Mouse (Mus musculus) 416B (cell line): ENCODE results near the gene Auh.

ENCODE experiments used
- DNase-seq: peaks from one replicate; pipeline ENCODE4 v3.0.0; 2011; ENCODE audit warnings: low read depth

Gene Auh

DNA sequence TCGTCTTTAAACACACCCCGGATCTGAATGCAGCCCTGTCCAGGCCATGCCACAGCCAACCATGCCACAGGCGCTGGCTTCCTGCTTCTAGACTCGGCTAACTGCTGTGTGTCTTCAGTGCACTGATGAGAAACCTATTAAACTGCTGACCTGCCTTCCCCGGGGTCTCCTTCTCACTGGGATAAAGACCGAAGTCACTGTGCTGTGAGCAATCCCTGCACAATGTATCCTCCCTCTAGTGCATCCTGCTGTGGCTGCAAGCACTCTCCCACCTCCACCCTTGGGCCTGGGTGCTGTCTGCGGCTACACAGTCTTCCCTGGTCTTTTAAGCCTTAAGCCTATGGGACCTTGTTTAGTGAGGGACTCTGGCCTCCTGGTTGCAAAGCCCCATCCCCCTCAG is 50.7 kb downstream of the Auh start:
- DNase-seq, result no peak

DNA sequence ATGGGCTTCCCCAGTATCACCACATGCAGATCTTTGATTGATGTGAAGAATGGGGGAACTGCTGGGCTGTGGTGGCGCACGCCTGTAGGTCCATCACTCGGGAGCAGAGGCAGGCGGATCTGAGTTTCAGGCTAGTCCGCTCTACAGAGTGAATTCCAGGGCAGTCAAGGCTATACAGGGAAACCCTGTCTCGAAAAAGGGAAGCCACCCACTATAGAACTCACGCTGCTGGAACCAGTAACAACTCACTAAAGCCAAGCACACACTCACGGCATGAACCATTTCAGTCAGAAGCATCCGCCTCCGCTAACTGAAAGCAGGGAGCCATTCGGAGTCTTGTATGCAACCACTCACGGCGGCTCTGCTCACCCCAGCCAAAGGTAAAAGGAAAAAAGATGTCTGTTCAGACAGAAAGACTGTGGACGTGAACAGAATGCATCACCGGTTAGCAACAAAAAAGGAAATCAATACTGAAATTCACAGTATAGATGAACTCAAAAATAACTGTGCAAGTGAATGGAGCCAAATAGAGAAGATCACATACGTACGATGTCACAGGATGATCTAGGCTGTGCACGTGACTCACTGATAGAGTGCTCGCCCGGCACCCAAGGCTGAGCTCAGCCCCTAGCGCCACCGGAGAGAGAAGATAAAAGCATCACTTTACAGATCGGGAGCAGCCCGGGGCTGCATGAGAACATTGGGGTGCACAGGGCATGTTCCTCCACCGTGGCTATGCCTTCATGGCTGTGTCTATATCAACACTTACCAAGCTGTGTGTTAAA is 53.7 kb downstream of the Auh start:
- no peak for DNase-seq

DNA sequence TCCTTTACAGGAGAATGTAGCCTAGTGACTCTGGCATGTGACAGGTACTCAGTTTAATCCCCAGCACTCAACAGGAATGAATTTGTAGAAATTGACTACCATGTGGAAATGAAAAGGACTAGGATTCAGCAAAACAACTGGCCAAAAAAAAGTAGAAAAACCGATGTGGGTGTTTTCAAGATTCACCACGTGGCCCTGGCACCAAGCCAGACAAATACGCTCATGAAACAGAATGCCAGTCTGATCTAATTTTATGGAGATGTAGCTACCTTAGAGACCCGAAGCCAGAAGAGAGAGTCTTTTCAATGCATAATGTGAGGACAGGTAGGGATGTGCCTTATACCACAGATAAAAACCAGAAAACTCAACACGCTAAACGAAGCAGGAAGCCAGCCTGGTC is 54.4 kb downstream of the Auh start:
- DNase-seq, result peak; percentile 33

DNA sequence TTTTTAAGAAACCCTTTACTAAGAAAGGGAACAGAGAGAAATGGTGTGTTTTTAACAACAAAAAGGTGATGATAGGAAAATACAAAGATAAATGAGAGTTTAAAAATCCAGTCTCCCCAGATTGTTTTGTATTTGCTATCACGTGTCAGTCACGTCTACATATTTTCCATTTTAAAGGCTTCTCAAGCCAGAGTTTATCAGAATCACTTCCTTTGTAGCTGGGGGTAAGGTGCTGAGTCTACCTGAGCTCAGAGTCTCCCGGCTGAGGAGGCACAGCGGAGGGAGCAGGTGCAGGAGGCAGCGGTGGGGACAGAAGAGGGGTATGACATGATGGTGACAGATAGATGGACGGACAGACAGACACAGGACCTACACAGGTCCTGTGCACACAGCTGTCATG is 55.1 kb downstream of the Auh start:
- DNase-seq, result no peak

DNA sequence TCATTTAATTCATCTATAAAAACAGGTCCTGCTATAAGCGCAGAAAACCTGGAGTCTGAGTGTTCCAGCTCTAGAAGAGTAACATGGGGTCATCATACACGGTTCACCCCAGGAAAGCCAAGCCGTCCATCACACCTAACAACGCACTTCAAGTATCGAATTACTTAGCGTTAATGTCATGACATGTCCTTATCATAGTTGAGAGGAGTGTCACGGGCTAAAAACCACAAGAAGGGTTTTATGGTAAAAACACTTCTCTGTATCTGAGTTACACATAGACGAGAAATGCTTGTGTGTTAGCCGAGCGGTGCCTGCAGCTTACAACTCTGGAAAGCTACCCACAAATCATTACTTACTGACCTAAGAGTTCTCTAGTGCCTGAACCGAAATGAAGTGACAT is 55.6 kb downstream of the Auh start:
- peak; percentile 73 for DNase-seq

DNA sequence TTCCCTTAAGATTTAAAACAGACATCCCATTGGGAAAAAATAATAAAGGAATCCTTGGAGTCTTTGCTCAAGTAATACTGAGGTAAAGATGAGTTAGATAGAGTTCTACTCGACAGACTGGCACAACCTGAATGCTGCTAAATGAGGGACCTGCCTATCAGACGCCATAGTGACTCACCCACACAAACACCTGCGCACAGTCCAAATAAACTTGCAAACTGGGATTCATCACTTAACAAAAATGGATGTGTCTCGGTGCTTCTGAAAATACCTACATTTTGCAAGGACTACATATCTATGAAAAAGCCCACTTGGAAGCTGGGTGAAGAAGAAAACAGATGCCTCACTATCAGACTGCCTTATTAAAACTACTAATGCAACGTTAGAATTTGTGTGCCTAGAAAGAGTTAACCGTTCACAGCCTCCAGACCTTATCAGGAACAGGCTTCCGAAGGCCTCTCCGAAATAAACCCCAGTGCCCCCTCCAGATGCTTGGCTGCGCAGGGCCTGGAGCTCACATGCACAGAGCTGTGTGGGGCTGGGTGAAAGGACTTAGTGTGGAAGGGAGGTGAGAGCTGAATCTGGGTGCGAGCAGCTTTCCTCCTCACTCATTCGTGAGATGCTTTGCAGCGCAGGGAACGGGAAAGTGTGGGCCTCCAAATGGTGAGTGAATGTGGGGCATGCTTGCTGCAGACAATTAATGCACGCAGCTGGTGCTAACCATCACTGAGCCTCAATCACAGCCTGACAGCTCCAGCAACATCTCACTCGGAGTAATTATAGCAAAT is 63.3 kb downstream of the Auh start:
- DNase-seq, result no peak

DNA sequence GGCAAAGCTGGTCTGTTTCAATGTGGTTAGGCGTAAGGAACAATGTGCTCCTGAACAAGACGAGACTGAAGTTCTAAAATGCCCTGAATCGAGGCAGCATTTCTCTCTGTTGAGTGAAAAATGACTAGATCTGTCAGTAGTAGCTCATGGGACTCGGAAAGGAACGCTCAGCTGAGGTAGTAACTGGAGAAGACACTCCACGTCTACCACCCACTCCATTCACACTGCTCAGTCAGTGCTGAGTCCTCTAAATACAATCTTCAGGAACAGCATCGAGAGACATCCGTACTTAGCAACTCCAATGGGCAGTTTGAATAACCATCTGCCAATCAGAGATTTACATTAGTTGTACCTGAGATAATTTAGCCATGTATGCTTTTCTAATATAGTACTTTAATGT is 66.0 kb downstream of the Auh start:
- DNase-seq, result no peak

DNA sequence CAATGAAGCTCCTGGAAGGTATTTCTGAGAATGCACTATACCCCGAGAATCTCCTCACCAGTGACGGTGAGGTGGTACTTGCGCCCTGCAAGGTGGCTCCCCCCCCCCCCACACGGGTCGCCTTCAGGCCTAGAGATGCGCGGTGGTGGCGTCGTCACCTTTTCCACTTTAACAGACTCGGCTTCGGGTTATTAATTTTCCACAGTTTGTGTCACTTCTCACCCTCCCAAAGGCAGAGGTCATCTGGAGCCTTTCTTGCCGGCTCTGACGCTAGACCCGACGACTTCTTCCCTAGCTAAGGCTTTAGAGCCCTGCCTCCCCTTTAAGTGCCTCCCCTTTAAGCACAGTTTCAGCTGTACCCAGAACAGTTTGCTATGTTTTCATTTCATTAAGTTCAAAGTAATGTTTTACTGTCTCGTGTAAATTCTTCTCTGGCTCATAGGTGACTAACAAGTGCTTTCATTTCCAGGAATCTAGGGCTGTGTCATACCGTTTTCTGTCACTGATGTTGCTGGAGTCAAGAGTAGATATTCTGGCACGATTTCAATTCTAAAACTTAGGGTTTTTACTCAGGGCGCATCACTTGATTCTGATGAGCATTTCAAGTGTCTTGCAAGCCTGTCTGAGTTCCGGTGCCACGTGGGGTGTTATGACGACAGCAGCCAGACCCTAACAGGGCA is 69.3 kb downstream of the Auh start:
- DNase-seq, result no peak

DNA sequence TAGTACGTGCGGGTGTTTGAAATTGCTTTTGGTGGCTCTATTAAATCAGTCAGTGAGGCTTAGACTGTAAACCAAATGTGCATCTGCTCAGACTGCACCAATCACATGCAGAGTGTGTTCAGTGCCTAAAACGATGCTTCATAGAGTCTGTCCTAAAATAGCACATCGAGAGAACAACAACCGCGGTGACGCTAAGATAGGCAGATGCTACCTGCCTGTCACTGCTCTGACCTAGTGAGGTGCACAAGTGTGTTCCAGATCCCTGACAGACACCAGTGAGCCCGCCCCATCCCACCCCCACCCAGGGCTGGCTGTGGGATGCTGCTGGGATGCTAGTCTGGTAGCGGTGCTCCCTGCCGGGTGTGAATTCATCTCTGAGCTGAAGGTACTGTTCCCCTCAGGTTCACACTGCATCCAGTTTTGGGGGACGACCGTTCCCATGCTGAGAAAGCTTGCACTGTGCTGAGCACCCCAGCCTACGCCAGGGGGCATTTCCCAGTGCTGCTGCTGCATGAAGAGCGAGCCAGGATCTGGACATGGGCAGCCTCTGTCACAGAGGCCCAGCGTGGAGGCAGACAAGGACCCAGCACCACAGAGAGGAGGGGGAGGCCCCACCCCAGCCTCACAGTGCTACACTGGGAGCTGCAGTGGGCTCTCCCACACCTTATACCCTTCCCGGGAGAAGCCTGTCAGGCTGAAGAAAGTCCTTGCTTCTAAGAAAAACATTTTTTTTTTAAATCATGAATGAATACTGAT is 70.2 kb downstream of the Auh start:
- no peak for DNase-seq

DNA sequence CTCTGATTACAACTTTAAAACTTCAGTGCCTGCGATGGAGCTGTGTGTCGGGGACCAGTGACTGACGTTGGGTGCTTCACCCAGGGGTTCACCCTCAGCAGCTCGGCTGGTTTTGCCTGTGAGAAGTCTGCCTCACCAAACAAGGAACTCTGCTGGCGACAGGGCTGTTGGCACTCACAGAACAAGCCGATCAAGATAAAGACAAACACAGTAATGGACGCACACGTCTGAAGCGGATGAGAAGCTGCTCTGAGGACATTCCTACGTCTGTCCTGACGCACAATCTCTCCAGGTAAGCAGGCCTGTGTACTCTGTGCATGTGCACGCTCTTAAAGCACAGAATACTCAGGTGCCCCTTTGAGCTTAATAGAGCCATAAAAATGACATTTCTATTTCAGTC is 71.1 kb downstream of the Auh start:
- no peak for DNase-seq

DNA sequence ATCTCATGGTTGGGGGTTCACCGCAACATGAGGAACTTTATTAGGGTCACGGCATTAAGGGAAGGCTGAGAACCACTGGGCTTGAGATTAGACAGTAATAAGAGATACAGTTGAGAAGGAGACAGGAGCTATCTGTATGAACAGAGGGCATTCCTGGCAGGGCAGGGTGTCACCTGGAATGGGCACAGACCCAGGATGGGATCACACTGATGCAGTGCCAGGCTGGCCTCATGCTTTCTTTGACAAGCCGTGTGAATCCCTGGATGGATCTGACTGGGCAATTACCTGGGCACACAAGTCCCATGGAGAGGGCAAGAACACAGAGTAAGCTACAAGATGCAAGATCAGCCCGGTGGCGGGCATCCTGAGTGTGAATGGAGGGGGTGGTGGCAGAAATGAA is 71.7 kb downstream of the Auh start:
- no peak for DNase-seq

DNA sequence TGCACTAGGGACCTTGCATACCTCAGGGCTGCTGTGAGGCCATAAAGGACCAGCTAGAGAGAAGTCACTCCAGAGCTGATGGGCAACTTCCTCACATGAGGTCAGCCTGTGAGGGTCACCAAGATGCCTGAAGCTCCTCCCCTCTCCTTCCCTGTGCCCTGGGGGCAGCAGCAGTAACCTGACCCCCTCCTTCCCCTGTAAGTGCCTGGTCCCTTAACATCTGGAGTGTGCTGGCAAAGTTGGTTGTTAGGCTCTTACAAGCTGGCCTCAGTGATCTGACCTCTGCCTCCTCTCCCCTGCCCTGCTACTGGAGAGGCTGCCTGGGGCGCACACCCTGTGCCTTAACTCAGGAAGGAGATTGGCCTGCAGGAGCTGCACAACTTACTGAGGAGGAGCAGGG is 75.9 kb downstream of the Auh start:
- no peak for DNase-seq

DNA sequence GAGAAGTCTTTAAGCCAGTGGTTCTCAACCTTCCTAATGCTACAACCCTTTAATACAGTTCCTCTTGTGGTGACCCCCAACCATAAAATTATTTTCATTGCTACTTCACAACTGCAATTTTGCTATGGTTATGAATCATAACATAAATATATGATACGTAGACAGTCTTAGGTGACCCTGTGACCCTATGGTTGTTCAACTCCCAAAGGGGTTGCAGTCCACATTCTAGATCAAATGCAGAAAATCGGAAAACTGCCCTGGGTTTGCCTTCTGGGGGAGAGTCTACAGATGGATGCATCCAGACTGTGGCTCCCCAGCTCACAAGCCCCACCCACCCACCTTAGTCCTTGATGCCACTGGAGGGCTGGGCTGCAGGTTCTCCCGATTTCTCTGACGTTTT is 77.6 kb downstream of the Auh start:
- DNase-seq, result no peak

DNA sequence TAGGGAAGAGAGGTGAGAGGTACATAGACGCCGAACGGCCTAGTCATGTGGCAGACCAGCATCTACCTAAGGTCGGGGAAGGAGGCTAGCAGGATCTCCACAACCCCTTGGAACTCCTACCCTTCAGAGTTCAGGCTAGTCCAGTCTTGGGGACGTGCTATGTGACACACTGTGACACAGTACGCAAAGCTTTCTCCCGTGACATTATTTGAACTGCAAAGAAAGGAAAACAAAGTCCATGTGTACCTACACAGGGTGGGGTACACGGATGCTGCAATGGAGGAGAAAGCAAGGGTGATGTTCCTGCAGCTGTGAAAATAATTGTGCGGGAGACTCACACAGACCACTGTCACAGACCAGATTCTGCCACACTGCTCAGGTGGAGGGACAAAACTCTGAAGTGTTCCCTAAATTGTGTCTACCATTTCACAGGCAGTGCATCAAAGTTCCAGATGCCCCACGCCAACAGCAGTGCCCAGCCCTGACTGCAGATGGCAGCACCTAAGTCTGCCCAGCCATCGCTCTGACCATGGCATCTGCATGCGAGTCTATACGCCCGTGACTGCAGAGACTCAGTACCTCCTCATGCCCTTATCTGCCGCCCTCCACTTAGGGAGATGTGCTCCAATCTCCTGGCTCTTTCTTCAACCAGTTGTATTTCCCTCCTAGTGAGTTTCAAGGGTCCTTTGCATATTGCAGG is 79.3 kb downstream of the Auh start:
- DNase-seq, result peak; percentile 33

DNA sequence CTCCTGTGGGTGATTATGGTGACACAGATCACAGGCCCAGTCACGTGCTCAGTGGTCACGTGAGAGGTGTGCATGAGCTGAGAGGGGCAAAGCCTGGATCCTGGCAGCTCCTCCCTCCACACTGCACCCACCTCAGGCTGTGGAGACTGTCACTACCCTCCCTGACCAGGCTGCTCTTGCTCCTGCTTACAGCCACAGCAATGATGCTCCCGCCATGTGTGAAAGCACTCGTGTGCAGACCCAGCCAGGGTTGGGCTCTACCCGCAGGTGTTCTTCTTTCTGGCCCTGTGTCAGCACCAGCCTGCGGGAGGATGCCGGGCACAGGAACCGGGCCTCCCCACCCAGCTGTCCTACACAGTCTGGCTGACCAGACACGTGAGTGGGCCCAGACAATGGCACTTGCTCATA is 80.1 kb downstream of the Auh start:
- DNase-seq, result no peak

DNA sequence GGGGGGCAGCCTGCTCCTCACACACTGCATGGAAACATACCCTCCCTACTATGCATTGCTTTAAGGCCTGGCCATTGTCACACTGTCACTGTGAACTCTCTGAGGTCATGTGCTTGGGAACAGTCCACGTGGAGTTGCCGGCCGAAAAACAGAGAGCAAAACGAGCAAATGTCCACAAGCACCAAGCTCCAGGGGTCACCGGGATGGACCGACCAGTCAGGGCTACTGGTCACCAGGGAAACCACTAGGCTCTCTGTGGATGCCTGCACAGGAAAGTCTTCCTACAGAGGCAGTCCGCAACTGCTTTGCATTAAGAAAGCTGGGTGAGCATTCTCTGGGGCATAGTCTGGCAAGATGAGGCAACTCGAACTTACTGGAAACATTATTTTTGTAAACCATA is 82.0 kb downstream of the Auh start:
- no peak for DNase-seq

DNA sequence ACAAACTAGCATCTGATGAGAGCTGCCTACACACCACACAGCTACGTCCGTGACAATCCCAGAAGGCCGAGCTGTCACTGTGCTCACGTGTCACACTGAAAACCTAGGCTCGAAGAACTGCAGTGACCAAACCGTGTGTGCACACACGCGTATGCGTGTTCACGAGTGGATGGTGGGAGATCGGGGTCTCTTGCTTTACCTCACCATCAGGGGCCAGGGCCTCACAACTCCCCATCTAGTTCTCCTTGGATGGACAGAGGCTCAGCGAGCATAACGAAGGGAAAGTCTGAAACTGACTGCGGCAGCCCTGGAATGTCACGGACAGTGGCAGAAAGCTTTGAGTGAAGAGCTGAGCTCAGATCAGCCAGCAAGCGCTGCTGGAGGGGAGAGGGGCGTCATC is 82.4 kb downstream of the Auh start:
- no peak for DNase-seq

DNA sequence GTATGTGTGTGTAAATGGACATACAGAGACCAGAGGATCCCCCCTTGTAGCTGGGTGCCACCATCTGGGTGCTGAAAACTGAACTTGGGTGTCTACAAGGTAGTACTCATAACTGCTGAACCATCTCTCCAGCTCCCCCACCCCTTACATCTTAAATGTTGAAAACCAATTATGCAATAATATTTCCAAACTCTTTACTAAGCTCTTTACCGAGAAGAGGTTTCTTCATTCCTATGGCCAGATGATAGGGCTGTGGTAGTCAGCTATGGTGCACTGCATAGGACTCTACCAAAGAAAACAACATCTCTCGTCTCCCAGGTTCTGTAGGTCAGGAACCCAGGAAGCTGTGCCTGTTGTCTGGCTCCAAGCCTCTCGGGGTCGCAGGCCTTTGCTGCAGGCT is 83.9 kb downstream of the Auh start:
- peak; percentile 42 for DNase-seq

DNA sequence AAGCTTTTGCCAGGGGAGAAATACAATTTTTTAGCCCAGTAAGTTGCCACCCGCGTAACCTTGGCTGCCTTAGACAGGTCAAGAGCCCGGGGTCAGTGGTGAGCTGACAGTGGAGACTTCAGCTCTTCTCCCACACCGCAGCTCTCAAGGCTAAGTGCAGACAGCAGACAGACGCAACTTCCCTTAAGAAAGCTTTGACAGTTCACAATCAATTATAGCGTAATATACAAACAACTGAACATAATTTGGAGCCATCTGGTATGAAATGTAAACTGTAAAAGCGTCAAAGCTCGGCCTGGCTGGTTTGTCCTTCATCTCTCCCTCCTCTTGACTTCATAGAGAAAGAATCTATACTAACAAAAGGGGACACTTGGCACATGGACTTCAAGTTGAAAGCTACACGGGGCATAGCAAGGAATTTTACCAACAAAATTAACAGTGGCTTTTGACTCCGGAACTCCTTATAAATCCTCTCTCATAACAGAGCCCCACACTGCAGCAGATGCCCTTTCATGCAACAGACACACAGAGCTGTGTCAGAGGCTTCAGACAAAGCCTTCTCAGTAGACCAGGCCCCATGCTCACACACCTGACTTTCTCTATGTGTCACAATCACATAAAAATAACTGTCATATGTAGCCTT is 85.8 kb downstream of the Auh start:
- no peak for DNase-seq

DNA sequence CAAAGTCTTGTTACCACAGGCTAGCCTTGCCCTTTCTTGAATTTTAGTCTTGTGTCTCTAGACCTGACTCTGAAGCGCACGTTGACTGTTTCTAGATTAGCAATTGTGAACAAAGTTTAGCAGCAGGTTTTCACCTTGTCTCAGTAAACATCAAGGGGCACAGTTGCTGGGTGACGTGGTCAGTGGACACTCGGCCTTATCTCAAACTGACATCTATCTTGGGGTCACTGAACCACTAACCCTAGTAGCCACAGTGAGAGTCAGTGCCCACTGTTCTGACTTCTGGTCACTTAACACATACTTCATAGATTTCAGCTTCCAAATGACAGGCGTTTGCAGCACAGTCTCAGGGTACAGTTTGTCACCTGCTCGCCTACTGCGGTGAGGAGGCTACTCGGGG is 93.2 kb downstream of the Auh start:
- peak; percentile 33 for DNase-seq

DNA sequence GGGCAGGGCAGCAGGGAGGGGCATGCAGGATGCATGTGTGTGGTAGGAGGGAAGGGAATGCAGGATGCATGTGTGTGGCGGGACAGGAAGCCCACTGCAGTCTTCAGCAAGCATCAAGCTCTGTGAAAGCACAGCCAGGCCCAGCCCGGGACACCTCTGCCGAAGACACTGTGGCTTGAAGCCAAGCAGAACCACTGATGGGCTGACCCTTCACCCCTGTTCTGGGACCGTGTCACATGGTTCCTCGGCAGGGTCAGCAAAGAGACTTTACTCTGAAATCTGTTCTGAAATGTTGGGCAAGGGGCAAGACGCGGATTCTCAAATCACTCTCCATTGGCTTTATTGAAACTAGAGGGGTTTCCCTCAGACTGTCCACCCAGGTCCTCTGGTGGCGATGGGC is 94.9 kb downstream of the Auh start:
- DNase-seq, result no peak
